Mouse (Mus musculus) midbrain, embryonic 10.5 days (tissue): ENCODE data around the gene Ttc37. TPM values are rescaled to one million over a fixed set of nuclear protein-coding genes. Genes with fewer than 3 reads are reported as not detected.
A peak's percentile ranks its signal among the peaks of the same experiment; 100 is the strongest.

Source experiments
- DNase-seq: peaks from one replicate; pipeline ENCODE4 v3.0.0-alpha.2; 2017; ENCODE audit warnings: low spot score
- H3K27ac ChIP-seq: fragments of 300-500 bp; sonication (generic); replicated peaks from 2 replicates; pipeline ENCODE4 v1.5.1; 2016; ENCODE audit warnings: mild to moderate bottlenecking
- H3K27me3 ChIP-seq: fragments of 300-500 bp; sonication (generic); 2 replicates; pipeline ENCODE4 v1.6.1; 2016; ENCODE audit warnings: low read depth, mild to moderate bottlenecking; ENCODE audit not compliant: poor library complexity, severe bottlenecking
- H3K36me3 ChIP-seq: fragments of 300-500 bp; sonication (generic); 2 replicates; pipeline ENCODE4 v1.6.1; 2016; ENCODE audit warnings: mild to moderate bottlenecking, moderate library complexity
- H3K4me1 ChIP-seq: fragments of 300-500 bp; sonication (generic); 2 replicates; pipeline ENCODE4 v1.6.1; 2016
- H3K4me3 ChIP-seq: fragments of 300-500 bp; sonication (generic); 2 replicates; pipeline ENCODE4 v1.5.1; 2016; ENCODE audit warnings: mild to moderate bottlenecking, moderate library complexity
- H3K9me3 ChIP-seq: fragments of 300-500 bp; sonication (generic); replicated peaks from 2 replicates; pipeline ENCODE4 v1.6.1; 2016; ENCODE audit warnings: mild to moderate bottlenecking
- WGBS: fragments of 180-500 bp; shearing (Covaris S2); methylation state at CpG from one replicate; pipeline ENCODE4 v1.1.7; 2016; 5-methylcytosine and 5-hydroxymethylcytosine counted together
- polyA plus RNA-seq: library from polyadenylated mRNA; unstranded; fragments of >200 nt; fragmentation: Nextera tagmentation; extraction: Ambion mirVana; gene quantifications from 2 replicates; pipeline ENCODE4 v1.2.1, GENCODE M21; 2016

Gene Ttc37
- 11.9 and 12.3 TPM in 2 replicates for polyA plus RNA-seq

DNA sequence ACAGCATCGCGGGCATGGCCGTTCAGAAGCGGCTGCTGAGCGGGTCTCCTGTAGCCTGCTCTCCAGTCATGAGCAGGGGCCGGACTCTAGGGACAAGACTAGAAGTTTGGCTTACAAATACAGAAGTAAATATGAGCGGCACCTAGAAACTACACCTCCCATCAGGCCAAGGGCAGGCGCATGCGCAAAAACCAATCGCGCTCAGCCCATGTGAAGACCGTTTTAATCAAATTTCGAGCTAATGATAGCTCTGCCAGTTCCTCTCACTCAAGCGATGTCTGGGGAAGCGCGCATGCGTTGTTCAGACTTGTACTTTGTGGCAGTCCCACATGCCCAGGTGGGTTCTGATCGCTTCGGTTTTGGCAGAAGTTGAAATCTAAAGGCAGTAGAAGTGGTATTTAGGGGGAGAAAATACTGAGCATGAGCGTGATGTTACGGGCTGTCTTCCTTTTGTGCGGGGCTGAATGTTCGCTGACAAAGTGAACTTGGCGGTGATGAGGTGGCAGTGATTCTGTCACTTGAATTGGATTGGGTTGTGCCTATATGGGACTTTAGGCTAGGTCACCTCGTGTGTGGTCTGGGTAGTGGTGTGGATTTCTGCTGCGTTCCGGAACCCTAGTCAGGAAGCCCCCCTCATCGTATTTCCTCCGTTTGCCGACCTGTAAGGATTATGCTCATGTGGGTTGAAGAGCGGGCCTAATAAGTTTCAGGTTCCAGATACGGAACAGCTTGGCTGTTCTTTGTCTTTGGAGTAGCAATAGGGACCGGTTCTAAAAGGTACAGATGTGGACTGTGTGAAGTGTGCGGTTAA, at the start of gene Ttc37, which contains the start of gene Arsk:
TSS of gene Ttc37 (plus strand) at position 242 of the 811 bp plus-strand sequence.
TSS of gene Arsk (minus strand) at position 168 of the 811 bp plus-strand sequence.
- Histone ChIP-seq H3K27me3 (no peaks in the 10 kb centered on the region), H3K27ac (peak within 1 kb of the TSS; percentile 88), H3K9me3 (no peaks in the 10 kb centered on the region), H3K4me3 (peak within 1 kb of the TSS; percentile 82), H3K36me3 (peaks cover 11% of the 10 kb centered on the region; the same call in 1 of the 2 replicates), H3K4me1 (peaks cover 13% of the 10 kb centered on the region)
- under 1% methylated on average over 34 of the region's 34 CpGs for WGBS
- peak; percentile 93 for DNase-seq

GRCm38 (mm10) chr13:76055391-76056232, 42.9 kb upstream of the Ttc37 start:
- H3K9me3 ChIP-seq = no peaks in the 10 kb centered on the region
- DNase-seq = peak; percentile 65

GRCm38 (mm10) chr13:76056261-76056724, 42.2 kb upstream of the Ttc37 start:
- 0% methylated on average over 34 of the region's 34 CpGs for WGBS
- H3K27ac ChIP-seq = peak overlapping the region; percentile 63
- H3K4me3 ChIP-seq = peak overlapping the region; percentile 66
- H3K9me3 ChIP-seq = no peaks in the 10 kb centered on the region
- H3K27me3 ChIP-seq = peaks cover 60% of the 10 kb centered on the region
- peaks cover 19% of the 10 kb centered on the region for H3K4me1 ChIP-seq
- H3K36me3 ChIP-seq = no peaks in the 10 kb centered on the region
- peak; percentile 82 for DNase-seq

More at GRCm38 (mm10) chr13:76055391-76056232, 42.9 kb upstream of the Ttc37 start:
- peaks cover 60% of the 10 kb centered on the region for H3K27me3 ChIP-seq
- H3K4me1 ChIP-seq = peaks cover 19% of the 10 kb centered on the region
- H3K4me3 ChIP-seq = peak overlapping the region; percentile 66
- peak overlapping the region; percentile 63 for H3K27ac ChIP-seq
- no peaks in the 10 kb centered on the region for H3K36me3 ChIP-seq
- 1% methylated on average over 59 of the region's 59 CpGs for WGBS

- no peak for DNase-seq
- 10% methylated on average over 10 of the region's 10 CpGs for WGBS
- peaks cover 60% of the 10 kb centered on the region for H3K27me3 ChIP-seq
- H3K9me3 ChIP-seq = no peaks in the 10 kb centered on the region
- peaks cover 19% of the 10 kb centered on the region for H3K4me1 ChIP-seq
- H3K36me3 ChIP-seq = no peaks in the 10 kb centered on the region
- H3K4me3 ChIP-seq = peak within 1 kb of the TSS; percentile 66
- peak within 1 kb of the TSS; percentile 63 for H3K27ac ChIP-seq
These were observed 41.7 kb upstream of the Ttc37 start, which contains the start of gene Gpr150 for GRCm38 (mm10) chr13:76056896-76057266. TSS of gene Gpr150 (minus strand) at chr13:76056996.

GRCm38 (mm10) chr13:76057267-76058069, 41.1 kb upstream of the Ttc37 start:
- DNase-seq = no peak
- Histone ChIP-seq H3K27me3 (peaks cover 59% of the 10 kb centered on the region), H3K36me3 (peaks cover 3% of the 10 kb centered on the region; the same call in 1 of the 2 replicates), H3K4me1 (peaks cover 19% of the 10 kb centered on the region), H3K9me3 (no peaks in the 10 kb centered on the region), H3K4me3 (no peak overlapping the region), H3K27ac (no peak overlapping the region)
- WGBS = 72% methylated on average over 10 of the region's 10 CpGs

- H3K36me3 ChIP-seq = peaks cover 10% of the 10 kb centered on the region
- peaks cover 19% of the 10 kb centered on the region for H3K4me1 ChIP-seq
- no peak overlapping the region for H3K27ac ChIP-seq
- DNase-seq = no peak
- 90% methylated on average over 4 of the region's 4 CpGs for WGBS
- no peaks in the 10 kb centered on the region for H3K9me3 ChIP-seq
- peaks cover 38% of the 10 kb centered on the region for H3K27me3 ChIP-seq
- no peak overlapping the region for H3K4me3 ChIP-seq
These were observed 38.9 kb upstream of the Ttc37 start for GRCm38 (mm10) chr13:76059591-76059990.

DNA sequence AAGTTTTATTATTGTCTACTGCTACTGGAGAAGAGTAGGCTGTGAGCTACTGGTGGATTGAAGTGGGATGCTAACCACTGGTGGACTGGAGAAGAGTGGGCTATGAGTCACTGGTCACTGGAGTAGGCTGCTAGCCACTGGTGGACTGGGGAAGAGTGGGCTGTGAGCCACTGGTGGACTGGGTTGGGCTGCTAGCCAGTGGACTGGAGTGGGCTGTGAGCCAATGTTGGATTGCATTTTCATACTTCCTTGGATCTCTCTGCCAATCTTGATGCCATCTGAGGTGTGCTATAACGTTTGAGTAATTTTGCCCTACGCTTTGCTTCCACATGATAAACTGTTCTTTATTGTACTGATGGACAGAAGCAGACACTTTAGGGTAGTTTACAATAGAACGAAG, 36.4 kb upstream of the Ttc37 start:
- no peak for DNase-seq
- H3K4me1 ChIP-seq = no peaks in the 10 kb centered on the region
- peaks cover 13% of the 10 kb centered on the region for H3K27me3 ChIP-seq
- H3K36me3 ChIP-seq = peaks cover 22% of the 10 kb centered on the region
- H3K27ac ChIP-seq = no peak overlapping the region
- H3K9me3 ChIP-seq = no peaks in the 10 kb centered on the region
- 88% methylated on average over 3 of the region's 3 CpGs for WGBS
- no peak overlapping the region for H3K4me3 ChIP-seq

DNA sequence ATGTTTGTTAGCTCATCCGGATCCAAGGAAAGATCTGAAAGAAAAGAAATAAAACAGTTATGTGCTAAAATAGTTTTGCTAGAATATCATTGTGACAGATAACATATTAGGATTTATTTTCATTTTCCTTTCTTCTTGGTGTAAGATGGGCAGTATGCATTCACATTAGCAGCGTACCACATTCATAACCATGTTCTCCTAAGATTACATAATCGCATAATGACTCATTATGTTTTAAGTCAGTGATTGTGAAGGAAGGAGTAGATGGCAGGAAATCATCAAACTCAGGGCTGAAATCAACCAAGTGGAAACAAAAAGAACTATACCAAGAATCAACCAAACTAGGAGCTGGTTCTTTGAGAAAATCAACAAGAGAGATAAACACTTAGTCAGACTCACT, 36.0 kb upstream of the Ttc37 start:
- no peak for DNase-seq
- H3K27me3 ChIP-seq = peaks cover 8% of the 10 kb centered on the region
- H3K9me3 ChIP-seq = no peaks in the 10 kb centered on the region
- no peak overlapping the region for H3K27ac ChIP-seq
- no peaks in the 10 kb centered on the region for H3K4me1 ChIP-seq
- peaks cover 22% of the 10 kb centered on the region for H3K36me3 ChIP-seq
- H3K4me3 ChIP-seq = no peak overlapping the region
- WGBS = 93% methylated on average over 3 of the region's 3 CpGs

GRCm38 (mm10) chr13:76063548-76063947, 35.0 kb upstream of the Ttc37 start:
- H3K9me3 ChIP-seq = no peaks in the 10 kb centered on the region
- H3K4me1 ChIP-seq = no peaks in the 10 kb centered on the region
- H3K27ac ChIP-seq = no peak overlapping the region
- H3K27me3 ChIP-seq = no peaks in the 10 kb centered on the region; the same call in 1 of the 2 replicates
- 91% methylated on average over 4 of the region's 4 CpGs for WGBS
- peaks cover 22% of the 10 kb centered on the region for H3K36me3 ChIP-seq
- no peak for DNase-seq
- H3K4me3 ChIP-seq = no peak overlapping the region

DNA sequence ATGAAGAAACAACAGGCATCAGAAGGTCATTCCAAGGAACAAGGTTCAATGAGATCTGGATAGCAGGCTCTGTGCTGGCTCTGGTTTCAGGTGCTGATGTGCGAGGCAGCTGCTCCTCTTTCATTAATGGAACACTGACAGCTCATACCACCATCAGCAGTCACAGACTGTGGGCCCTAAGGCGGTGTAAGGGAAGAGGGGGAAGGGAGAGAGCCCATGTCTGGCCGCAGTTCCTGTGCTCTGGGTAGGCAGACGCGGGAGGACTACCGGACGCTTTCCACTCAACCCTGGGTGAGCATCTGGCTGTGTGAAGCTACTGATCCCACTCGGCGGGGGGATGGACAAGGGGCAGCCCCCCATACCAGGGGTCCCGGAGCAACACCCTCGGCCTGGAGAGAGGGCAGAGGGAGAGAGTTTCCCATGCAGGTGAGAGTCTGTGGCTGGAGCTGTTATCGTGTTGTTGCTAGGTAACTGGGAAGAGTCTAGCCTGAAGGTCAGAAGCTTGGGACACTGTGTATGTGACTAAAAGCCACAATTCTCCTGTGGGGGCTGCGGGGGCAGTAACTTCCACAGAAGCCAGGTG, 34.1 kb upstream of the Ttc37 start:
- Histone ChIP-seq H3K27me3 (no peaks in the 10 kb centered on the region), H3K9me3 (no peaks in the 10 kb centered on the region), H3K4me3 (no peak overlapping the region), H3K4me1 (no peaks in the 10 kb centered on the region), H3K36me3 (peaks cover 22% of the 10 kb centered on the region), H3K27ac (no peak overlapping the region)
- DNase-seq = no peak
- WGBS = 88% methylated on average over 13 of the region's 13 CpGs

GRCm38 (mm10) chr13:76074323-76074722, 24.2 kb upstream of the Ttc37 start:
- Histone ChIP-seq H3K9me3 (no peaks in the 10 kb centered on the region), H3K27me3 (no peaks in the 10 kb centered on the region), H3K4me3 (no peak overlapping the region), H3K27ac (no peak overlapping the region), H3K4me1 (no peaks in the 10 kb centered on the region), H3K36me3 (no peaks in the 10 kb centered on the region)
- 90% methylated on average over 1 of the region's 1 CpGs for WGBS
- no peak for DNase-seq

DNA sequence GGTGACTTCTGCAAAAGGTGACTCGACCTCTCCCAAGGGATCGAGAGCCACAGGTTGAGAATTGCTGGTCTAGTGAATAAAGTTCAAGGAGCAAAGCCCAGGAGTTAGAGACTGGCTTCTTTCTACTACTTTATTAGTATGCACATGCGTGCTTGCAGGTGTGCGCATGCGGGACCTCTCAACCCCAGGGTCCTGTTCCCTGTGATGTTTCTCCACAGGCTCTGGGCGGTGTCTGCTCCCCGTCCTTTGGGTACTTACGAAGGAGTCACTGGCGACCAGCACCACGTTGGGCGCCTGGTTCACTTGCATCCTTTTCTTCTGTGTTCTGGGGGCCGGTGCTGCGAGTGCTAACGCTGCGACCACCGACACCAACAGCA, 430 bp upstream of the Ttc37 start:
- H3K36me3 ChIP-seq = peaks cover 7% of the 10 kb centered on the region; the same call in 1 of the 2 replicates
- no peaks in the 10 kb centered on the region for H3K9me3 ChIP-seq
- peak overlapping the region; percentile 88 for H3K27ac ChIP-seq
- no peaks in the 10 kb centered on the region for H3K27me3 ChIP-seq
- WGBS = 4% methylated on average over 16 of the region's 16 CpGs
- peaks cover 13% of the 10 kb centered on the region for H3K4me1 ChIP-seq
- H3K4me3 ChIP-seq = peak overlapping the region; percentile 82
- no peak for DNase-seq
